Mouse (Mus musculus): ENCODE results near the gene Stx8. TPM values are rescaled to one million over a fixed set of nuclear protein-coding genes. Genes with fewer than 3 reads are reported as not detected.

The Stx8 gene
- total and polyA plus RNA-seq, 3 experiments, result 29.5 to 152 (median 30.9) TPM

- Histone ChIP-seq H3K4me3 (ENCODE audit: control insufficient read depth in 1 of 2, insufficient read depth in 1 of 2, low read depth in 2 of 2, low read length in 2 of 2) (no peak within 1 kb of the TSS), H3K9me3 (replicated peaks; ENCODE audit: insufficient read depth, low read length) (no peaks in the 10 kb centered on the region), H3K4me1 (ENCODE audit: control insufficient read depth in 1 of 2, insufficient read depth in 2 of 2, low read length in 2 of 2) (no peaks in the 10 kb centered on the region), H3K27me3 (ENCODE audit: control insufficient read depth in 1 of 2, insufficient read depth in 2 of 2, low read length in 2 of 2) (no peaks in the 10 kb centered on the region), H3K79me2 (ENCODE audit: control insufficient read depth, insufficient read depth, low read length, poor library complexity) (no peaks in the 10 kb centered on the region), H3K36me3 (ENCODE audit: control insufficient read depth in 1 of 2, insufficient read depth in 2 of 2, low read length in 2 of 2) (no peaks in the 10 kb centered on the region), H3K27ac (ENCODE audit: control insufficient read depth, low read depth, low read length) (no peak within 1 kb of the TSS), H3K9ac (ENCODE audit: control insufficient read depth, low read depth, low read length, poor library complexity, severe bottlenecking) (no peak within 1 kb of the TSS)
- TF ChIP-seq TBP (IDR thresholded peaks at IDR 0.05; ENCODE audit: low read depth, low read length) (no peak), SMC3 (IDR thresholded peaks at IDR 0.05; ENCODE audit: low read depth, low read length) (no peak), NELFE (IDR thresholded peaks at IDR 0.05; ENCODE audit: low read depth, low read length) (no peak)
- DNase-seq (ENCODE audit: low read depth, low spot score), result no peak
Observed at GRCm38 (mm10) chr11:67921827-67922754, 43.9 kb upstream of the Stx8 start, which contains the start of gene Usp43. Usp43 (minus strand) TSS chr11:67922153.

- H3K27me3 ChIP-seq (ENCODE audit: control insufficient read depth in 1 of 2, insufficient read depth in 2 of 2, low read length in 2 of 2), result no peaks in the 10 kb centered on the region
- no peaks in the 10 kb centered on the region for H3K79me2 ChIP-seq (ENCODE audit: control insufficient read depth, insufficient read depth, low read length, poor library complexity)
- H3K36me3 ChIP-seq (ENCODE audit: control insufficient read depth in 1 of 2, insufficient read depth in 2 of 2, low read length in 2 of 2), result no peaks in the 10 kb centered on the region
- no peak overlapping the region for H3K9ac ChIP-seq (ENCODE audit: control insufficient read depth, low read depth, low read length, poor library complexity, severe bottlenecking)
- no peaks in the 10 kb centered on the region for H3K9me3 ChIP-seq (replicated peaks; ENCODE audit: insufficient read depth, low read length)
- H3K27ac ChIP-seq (ENCODE audit: control insufficient read depth, low read depth, low read length), result no peak overlapping the region
- no peaks in the 10 kb centered on the region for H3K4me1 ChIP-seq (ENCODE audit: control insufficient read depth in 1 of 2, insufficient read depth in 2 of 2, low read length in 2 of 2)
- no peak for DNase-seq (ENCODE audit: low read depth, low spot score)
- no peak overlapping the region for H3K4me3 ChIP-seq (ENCODE audit: control insufficient read depth in 1 of 2, insufficient read depth in 1 of 2, low read depth in 2 of 2, low read length in 2 of 2)
- no peak for TF ChIP-seq HCFC1 (IDR thresholded peaks at IDR 0.05; ENCODE audit: low read depth, low read length)
- TF ChIP-seq NRF1 (IDR thresholded peaks at IDR 0.05; ENCODE audit: insufficient read depth, low read depth, low read length, poor library complexity, severe bottlenecking), result no peak
- no peak for TF ChIP-seq POLR2AphosphoS5 (IDR thresholded peaks at IDR 0.05; ENCODE audit: borderline replicate concordance, low read depth, low read length)
- TF ChIP-seq JUND (IDR thresholded peaks at IDR 0.05; ENCODE audit: low read depth, low read length), result no peak
- TF ChIP-seq MEF2A (IDR thresholded peaks at IDR 0.05; ENCODE audit: extremely low read depth, insufficient replicate concordance, low read depth, low read length, poor library complexity, severe bottlenecking), result no peak
- TF ChIP-seq UBTF (IDR thresholded peaks at IDR 0.05; ENCODE audit: borderline replicate concordance, insufficient read depth, low read depth, low read length), result no peak
- no peak for TF ChIP-seq ZKSCAN1 (IDR thresholded peaks at IDR 0.05; ENCODE audit: low read depth, low read length)
- TF ChIP-seq RCOR1 (IDR thresholded peaks at IDR 0.05; ENCODE audit: low read depth, low read length), result no peak
- no peak for TF ChIP-seq MAZ (IDR thresholded peaks at IDR 0.05; ENCODE audit: low read depth, low read length)
- no peak for TF ChIP-seq CHD1 (IDR thresholded peaks at IDR 0.05; ENCODE audit: low read depth, low read length)
- no peak for TF ChIP-seq MYC (IDR thresholded peaks at IDR 0.05; ENCODE audit: low read depth, low read length)
- no peak for TF ChIP-seq TAL1 (IDR thresholded peaks at IDR 0.05; ENCODE audit: low read length)
- TF ChIP-seq ZNF384 (IDR thresholded peaks at IDR 0.05; ENCODE audit: low read depth, low read length), result no peak
- no peak for TF ChIP-seq MXI1 (IDR thresholded peaks at IDR 0.05; ENCODE audit: low read depth, low read length)
- no peak for TF ChIP-seq SMC3 (IDR thresholded peaks at IDR 0.05; ENCODE audit: low read depth, low read length)
- TF ChIP-seq ZMIZ1 (IDR thresholded peaks at IDR 0.05; ENCODE audit: low read depth, low read length), result no peak
- TF ChIP-seq TCF12 (IDR thresholded peaks at IDR 0.05; ENCODE audit: low read depth, low read length), result no peak
- no peak for TF ChIP-seq KAT2A (conservative IDR thresholded peaks at IDR 0.05; ENCODE audit: low read depth, low read length)
- TF ChIP-seq POLR2A (IDR thresholded peaks at IDR 0.05; ENCODE audit: control insufficient read depth in 1 of 2, insufficient read depth in 1 of 2, low read depth in 1 of 2, low read length in 2 of 2, poor library complexity in 1 of 2), result no peak
Observed at GRCm38 (mm10) chr11:67922755-67923125, 43.3 kb upstream of the Stx8 start.
